Mouse (Mus musculus) G1E (cell line): ENCODE results near the gene Gm4869.

ENCODE experiments used
- CTCF ChIP-seq: IDR thresholded peaks from 2 replicates; pipeline ENCODE4 v1.5.1; 2012; ENCODE audit warnings: low read depth, low read length, inconsistent platforms, mixed read lengths
- GATA1 ChIP-seq: IDR thresholded peaks from 2 replicates; pipeline ENCODE4 v1.6.1; 2012; ENCODE audit warnings: borderline replicate concordance, low read length, inconsistent platforms, mixed read lengths
- GATA2 ChIP-seq: IDR thresholded peaks from 2 replicates; pipeline ENCODE4 v1.6.1; 2012; ENCODE audit warnings: low read depth, low read length, inconsistent platforms, borderline replicate concordance
- POLR2AphosphoS5 ChIP-seq: IDR thresholded peaks from 2 replicates; pipeline ENCODE4 v1.6.1; 2012; ENCODE audit warnings: low read depth, low read length, inconsistent platforms; ENCODE audit not compliant: insufficient replicate concordance
- TAL1 ChIP-seq: conservative IDR thresholded peaks from 2 replicates; pipeline ENCODE4 v1.6.1; 2012; ENCODE audit warnings: low read depth, low read length, inconsistent platforms, mixed read lengths

DNA sequence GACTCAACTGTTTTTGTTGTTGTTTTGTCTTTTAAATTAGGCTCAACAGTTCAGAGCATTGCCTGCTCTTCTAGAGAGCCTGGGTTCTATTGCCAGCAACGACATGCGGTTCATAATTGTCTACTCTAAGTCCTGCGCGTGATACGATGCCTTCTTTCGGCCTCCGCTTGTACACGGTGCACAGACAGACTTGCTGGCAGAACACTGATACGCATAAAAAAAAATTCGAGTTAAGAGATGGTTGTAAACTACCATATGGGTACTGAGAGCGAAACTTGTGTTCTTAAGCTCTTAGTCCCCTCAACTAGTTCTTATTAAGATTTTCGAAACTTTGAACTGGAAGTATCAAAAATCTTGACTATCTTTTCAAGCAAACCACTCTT, 27.3 kb upstream of the Gm4869 start:
- TF ChIP-seq CTCF = no peak
- TF ChIP-seq TAL1 = no peak
- no peak for TF ChIP-seq GATA1
- TF ChIP-seq POLR2AphosphoS5 = no peak
- no peak for TF ChIP-seq GATA2
